Mouse (Mus musculus) hindbrain, embryonic 14.5 days (tissue): ENCODE data around the gene Rbpjl. TPM values are rescaled to one million over a fixed set of nuclear protein-coding genes. Genes with fewer than 3 reads are reported as not detected.

Experiments
- ATAC-seq: fragments of 200-750 bp; cut with Nextera tagmentation; 2 replicates; pipeline ENCODE4 v1.8.0; 2017; ENCODE audit warnings: moderate number of reproducible peaks, mild to moderate bottlenecking, moderate TSS enrichment, moderate library complexity; ENCODE audit not compliant: low FRiP score
- DNase-seq: peaks from one replicate; pipeline ENCODE4 v3.0.0-alpha.2; 2015; ENCODE audit warnings: low spot score
- H3K27ac ChIP-seq: fragments of 300-500 bp; sonication (generic); 2 replicates; pipeline ENCODE4 v1.5.1; 2014; ENCODE audit warnings: mild to moderate bottlenecking, moderate library complexity
- H3K27me3 ChIP-seq: fragments of 300-500 bp; sonication (generic); 2 replicates; pipeline ENCODE4 v1.6.1; 2014; ENCODE audit warnings: mild to moderate bottlenecking, low read length, mixed read lengths; ENCODE audit not compliant: control insufficient read depth, insufficient read depth
- H3K36me3 ChIP-seq: fragments of 300-500 bp; sonication (generic); replicated peaks from 2 replicates; pipeline ENCODE4 v1.6.1; 2014; ENCODE audit not compliant: control insufficient read depth, insufficient read depth
- H3K4me1 ChIP-seq: fragments of 300-500 bp; sonication (generic); replicated peaks from 2 replicates; pipeline ENCODE4 v1.6.1; 2014; ENCODE audit warnings: antibody characterized with exemption, low read length, mixed read lengths; ENCODE audit not compliant: control insufficient read depth, insufficient read depth
- H3K4me2 ChIP-seq: fragments of 300-500 bp; sonication (generic); replicated peaks from 2 replicates; pipeline ENCODE4 v1.6.1; 2014; ENCODE audit warnings: mild to moderate bottlenecking, moderate library complexity
- H3K4me3 ChIP-seq: fragments of 300-500 bp; sonication (generic); replicated peaks from 2 replicates; pipeline ENCODE4 v1.5.1; 2014; ENCODE audit warnings: mild to moderate bottlenecking, low read length
- H3K9ac ChIP-seq: fragments of 300-500 bp; sonication (generic); 2 replicates; pipeline ENCODE4 v1.6.1; 2014
- H3K9me3 ChIP-seq: fragments of 300-500 bp; sonication (generic); 2 replicates; pipeline ENCODE4 v1.6.1; 2016; ENCODE audit warnings: low read length; ENCODE audit not compliant: control insufficient read depth
- WGBS: fragments of 180-500 bp; shearing (Covaris S2); extraction: QIAGEN DNeasy Blood & Tissue Kit; methylation state at CpG from one replicate; pipeline ENCODE4 v1.1.7; 2014; 5-methylcytosine and 5-hydroxymethylcytosine counted together
- polyA plus RNA-seq: library from polyadenylated mRNA; unstranded; fragments of >200 nt; fragmentation: Nextera tagmentation; extraction: Ambion mirVana; gene quantifications from 2 replicates; pipeline ENCODE4 v1.2.1, GENCODE M21; 2014

Gene Rbpjl
- polyA plus RNA-seq, 1 experiment from 2014 or later = 0.15 TPM

- DNase-seq (no peak), ATAC-seq (no peak)
- Histone ChIP-seq H3K4me3 (no peak overlapping the region), H3K9ac (no peak overlapping the region), H3K4me2 (no peak overlapping the region), H3K36me3 (no peaks in the 10 kb centered on the region), H3K27me3 (no peaks in the 10 kb centered on the region), H3K4me1 (no peaks in the 10 kb centered on the region), H3K9me3 (no peaks in the 10 kb centered on the region), H3K27ac (no peak overlapping the region)
- WGBS = 66% methylated on average over 9 of the region's 9 CpGs
These were observed 28.9 kb downstream of the Rbpjl start for GRCm38 (mm10) chr2:164431676-164432465.

- Histone ChIP-seq H3K4me2 (no peak overlapping the region), H3K36me3 (no peaks in the 10 kb centered on the region), H3K4me1 (no peaks in the 10 kb centered on the region), H3K27me3 (no peaks in the 10 kb centered on the region), H3K4me3 (no peak overlapping the region), H3K9ac (no peak overlapping the region), H3K27ac (no peak overlapping the region), H3K9me3 (no peaks in the 10 kb centered on the region)
- ATAC-seq = no peak
- no peak for DNase-seq
- WGBS = 32% methylated on average over 22 of the region's 22 CpGs
These were observed 29.7 kb downstream of the Rbpjl start for GRCm38 (mm10) chr2:164432541-164433191.

- H3K36me3 ChIP-seq = no peaks in the 10 kb centered on the region
- 88% methylated on average over 9 of the region's 9 CpGs for WGBS
- H3K27me3 ChIP-seq = no peaks in the 10 kb centered on the region
- DNase-seq (no peak), ATAC-seq (no peak)
- H3K4me2 ChIP-seq = no peak overlapping the region
- H3K9me3 ChIP-seq = no peaks in the 10 kb centered on the region
- H3K27ac ChIP-seq = no peak overlapping the region
- H3K9ac ChIP-seq = no peak overlapping the region
- H3K4me3 ChIP-seq = no peak overlapping the region
- no peaks in the 10 kb centered on the region for H3K4me1 ChIP-seq
These were observed 30.4 kb downstream of the Rbpjl start for GRCm38 (mm10) chr2:164433278-164433895.

- ATAC-seq = no peak
- no peaks in the 10 kb centered on the region for H3K27me3 ChIP-seq
These were observed 31.7 kb downstream of the Rbpjl start for GRCm38 (mm10) chr2:164434681-164435080.

GRCm38 (mm10) chr2:164435216-164436090 is 32.5 kb downstream of the Rbpjl start:
- no peak overlapping the region for H3K4me2 ChIP-seq
- H3K9ac ChIP-seq = no peak overlapping the region
- DNase-seq (no peak), ATAC-seq (no peak)
- WGBS = 56% methylated on average over 5 of the region's 5 CpGs
- H3K27me3 ChIP-seq = no peaks in the 10 kb centered on the region
- H3K4me1 ChIP-seq = no peaks in the 10 kb centered on the region
- no peaks in the 10 kb centered on the region for H3K36me3 ChIP-seq
- no peak overlapping the region for H3K27ac ChIP-seq
- no peaks in the 10 kb centered on the region for H3K9me3 ChIP-seq
- H3K4me3 ChIP-seq = no peak overlapping the region

More at GRCm38 (mm10) chr2:164434681-164435080, 31.7 kb downstream of the Rbpjl start:
- Histone ChIP-seq H3K4me3 (no peak overlapping the region), H3K36me3 (no peaks in the 10 kb centered on the region), H3K4me1 (no peaks in the 10 kb centered on the region), H3K9ac (no peak overlapping the region), H3K9me3 (no peaks in the 10 kb centered on the region), H3K4me2 (no peak overlapping the region), H3K27ac (no peak overlapping the region)
- WGBS = 78% methylated on average over 3 of the region's 3 CpGs
- DNase-seq = no peak

GRCm38 (mm10) chr2:164436215-164436913 is 33.4 kb downstream of the Rbpjl start:
- peaks cover 6% of the 10 kb centered on the region; the same call in 1 of the 2 replicates for H3K27me3 ChIP-seq
- DNase-seq (no peak), ATAC-seq (no peak)
- no peak overlapping the region for H3K4me3 ChIP-seq
- H3K27ac ChIP-seq = no peak overlapping the region
- no peaks in the 10 kb centered on the region for H3K36me3 ChIP-seq
- WGBS = 23% methylated on average over 8 of the region's 8 CpGs
- no peaks in the 10 kb centered on the region for H3K4me1 ChIP-seq
- H3K9me3 ChIP-seq = no peaks in the 10 kb centered on the region
- H3K9ac ChIP-seq = no peak overlapping the region
- H3K4me2 ChIP-seq = no peak overlapping the region

- Histone ChIP-seq H3K4me2 (no peak overlapping the region), H3K9me3 (no peaks in the 10 kb centered on the region), H3K27me3 (peaks cover 12% of the 10 kb centered on the region), H3K27ac (no peak overlapping the region), H3K36me3 (no peaks in the 10 kb centered on the region), H3K9ac (no peak overlapping the region), H3K4me1 (no peaks in the 10 kb centered on the region; the same call in 1 of the 2 replicates), H3K4me3 (no peak overlapping the region)
- WGBS = 67% methylated on average over 3 of the region's 3 CpGs
- ATAC-seq (no peak), DNase-seq (no peak)
These were observed 34.0 kb downstream of the Rbpjl start for GRCm38 (mm10) chr2:164436961-164437360.

GRCm38 (mm10) chr2:164437710-164438109 is 34.8 kb downstream of the Rbpjl start:
- no peaks in the 10 kb centered on the region for H3K9me3 ChIP-seq
- H3K27ac ChIP-seq = no peak overlapping the region
- ATAC-seq = no peak
- no peak overlapping the region for H3K9ac ChIP-seq
- H3K4me2 ChIP-seq = no peak overlapping the region
- 81% methylated on average over 6 of the region's 6 CpGs for WGBS
- no peak for DNase-seq
- peaks cover 18% of the 10 kb centered on the region for H3K27me3 ChIP-seq
- H3K36me3 ChIP-seq = no peaks in the 10 kb centered on the region
- H3K4me1 ChIP-seq = peaks cover 6% of the 10 kb centered on the region
- H3K4me3 ChIP-seq = no peak overlapping the region
